9 mouse cellular contexts compared by ENCODE assay signal in the genomic region with DNA sequence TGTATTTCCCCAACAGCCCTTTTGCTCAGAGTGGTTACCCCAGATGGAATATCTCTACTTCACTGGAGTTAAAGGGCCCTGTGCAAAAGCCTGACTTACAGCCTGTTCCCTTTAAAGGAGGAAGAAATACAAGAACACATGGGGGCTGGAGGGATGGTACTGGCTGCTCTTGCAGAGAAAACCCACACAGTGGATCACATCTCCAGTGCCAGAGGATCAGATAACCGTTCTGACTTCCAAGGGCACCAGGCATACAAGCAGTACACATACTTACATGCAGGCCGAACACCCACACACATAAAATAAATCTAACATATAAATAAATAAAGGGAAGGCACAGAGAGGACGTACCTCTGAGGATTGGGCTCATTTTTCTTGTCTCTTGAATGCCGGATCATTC.
"Had no signal": no experiment of that assay in that cellular context is flagged by ENCODE, and none has a peak within 500 bp of the region (broad histone marks: within the 10 kb centered on the region; RNA-seq: fewer than 3 reads in every experiment).

No protein-coding gene starts in this region.

- DNase-seq: liver, postnatal 0 days; lung, adult 2 months; lung, postnatal 14 days; lung, postnatal 36 days; right cerebral cortex, postnatal 14 days; spleen, adult 18-20 months; thymus, adult 18-20 months; thymus, postnatal 14 days; thymus, postnatal 36 days had no signal
